Mouse (Mus musculus): ENCODE measurements around the gene Zfhx3. TPM values are rescaled to one million over a fixed set of nuclear protein-coding genes. Genes with fewer than 3 reads are reported as not detected.

Gene Zfhx3
- total and polyA plus RNA-seq, 2 experiments: 1.3 to 1.5 TPM

- WGBS: 89% methylated on average over 2 of the region's 2 CpGs
- Histone ChIP-seq H3K27ac (replicated peaks; ENCODE audit: insufficient read depth, low read depth, low read length) (no peak overlapping the region), H3K27me3 (ENCODE audit: control insufficient read depth, insufficient read depth, low read length) (no peaks in the 10 kb centered on the region), H3K4me1 (ENCODE audit: control insufficient read depth, insufficient read depth, low read length) (peaks cover 11% of the 10 kb centered on the region), H3K4me3 (ENCODE audit: insufficient read depth, low read depth, low read length) (no peak overlapping the region), H3K36me3 (ENCODE audit: control insufficient read depth, insufficient read depth, low read length) (no peaks in the 10 kb centered on the region), H3K9ac (ENCODE audit: low read depth, low read length) (no peak overlapping the region), H3K79me2 (ENCODE audit: control insufficient read depth, insufficient read depth, low read length) (no peaks in the 10 kb centered on the region)
- TF ChIP-seq CTCF (IDR thresholded peaks at IDR 0.05; ENCODE audit: low read depth, low read length) (no peak), POLR2A (IDR thresholded peaks at IDR 0.05; ENCODE audit: extremely low read depth, insufficient read depth, low read length) (no peak)
- no peak for DNase-seq (ENCODE audit: extremely low read depth, low read depth, low spot score)
Measured at GRCm38 (mm10) chr8:108909455-108909854, 967.0 kb downstream of the Zfhx3 start.

GRCm38 (mm10) chr8:108910843-108911242, 968.4 kb downstream of the Zfhx3 start:
- no peak for DNase-seq (ENCODE audit: extremely low read depth, low read depth, low spot score)
- 86% methylated on average over 12 of the region's 12 CpGs for WGBS
- TF ChIP-seq CTCF (IDR thresholded peaks at IDR 0.05; ENCODE audit: low read depth, low read length) (no peak), POLR2A (IDR thresholded peaks at IDR 0.05; ENCODE audit: extremely low read depth, insufficient read depth, low read length) (no peak)

GRCm38 (mm10) chr8:108911511-108911910, 969.1 kb downstream of the Zfhx3 start:
- TF ChIP-seq POLR2A (IDR thresholded peaks at IDR 0.05; ENCODE audit: extremely low read depth, insufficient read depth, low read length): no peak
- peak; percentile 99 for TF ChIP-seq CTCF (IDR thresholded peaks at IDR 0.05; ENCODE audit: low read depth, low read length)
- Histone ChIP-seq H3K4me3 (ENCODE audit: insufficient read depth, low read depth, low read length) (no peak overlapping the region), H3K79me2 (ENCODE audit: control insufficient read depth, insufficient read depth, low read length) (0 out of 2 replicates have a peak, but pooled peaks cover 2% of the 10 kb centered on the region), H3K36me3 (ENCODE audit: control insufficient read depth, insufficient read depth, low read length) (no peaks in the 10 kb centered on the region), H3K4me1 (ENCODE audit: control insufficient read depth, insufficient read depth, low read length) (peaks cover 16% of the 10 kb centered on the region), H3K27ac (replicated peaks; ENCODE audit: insufficient read depth, low read depth, low read length) (no peak overlapping the region), H3K9ac (ENCODE audit: low read depth, low read length) (no peak overlapping the region), H3K27me3 (ENCODE audit: control insufficient read depth, insufficient read depth, low read length) (no peaks in the 10 kb centered on the region)
- peak; percentile 51 for DNase-seq (ENCODE audit: extremely low read depth, low read depth, low spot score)
- 15% methylated on average over 6 of the region's 6 CpGs for WGBS

More at GRCm38 (mm10) chr8:108910843-108911242, 968.4 kb downstream of the Zfhx3 start:
- Histone ChIP-seq H3K27me3 (ENCODE audit: control insufficient read depth, insufficient read depth, low read length) (no peaks in the 10 kb centered on the region), H3K9ac (ENCODE audit: low read depth, low read length) (no peak overlapping the region), H3K4me3 (ENCODE audit: insufficient read depth, low read depth, low read length) (no peak overlapping the region), H3K4me1 (ENCODE audit: control insufficient read depth, insufficient read depth, low read length) (peaks cover 14% of the 10 kb centered on the region), H3K79me2 (ENCODE audit: control insufficient read depth, insufficient read depth, low read length) (no peaks in the 10 kb centered on the region), H3K27ac (replicated peaks; ENCODE audit: insufficient read depth, low read depth, low read length) (no peak overlapping the region), H3K36me3 (ENCODE audit: control insufficient read depth, insufficient read depth, low read length) (no peaks in the 10 kb centered on the region)

GRCm38 (mm10) chr8:108912998-108913397, 970.6 kb downstream of the Zfhx3 start:
- H3K27ac ChIP-seq (replicated peaks; ENCODE audit: insufficient read depth, low read depth, low read length): no peak overlapping the region; the same call in 1 of the 2 replicates
- DNase-seq (ENCODE audit: extremely low read depth, low read depth, low spot score): peak; percentile 80
- WGBS: 48% methylated on average over 7 of the region's 7 CpGs
- H3K36me3 ChIP-seq (ENCODE audit: control insufficient read depth, insufficient read depth, low read length): no peaks in the 10 kb centered on the region
- no peak overlapping the region for H3K4me3 ChIP-seq (ENCODE audit: insufficient read depth, low read depth, low read length)
- TF ChIP-seq POLR2A (IDR thresholded peaks at IDR 0.05; ENCODE audit: extremely low read depth, insufficient read depth, low read length) (no peak), CTCF (IDR thresholded peaks at IDR 0.05; ENCODE audit: low read depth, low read length) (no peak)
- no peaks in the 10 kb centered on the region for H3K27me3 ChIP-seq (ENCODE audit: control insufficient read depth, insufficient read depth, low read length)
- H3K9ac ChIP-seq (ENCODE audit: low read depth, low read length): no peak overlapping the region
- H3K4me1 ChIP-seq (ENCODE audit: control insufficient read depth, insufficient read depth, low read length): peaks cover 16% of the 10 kb centered on the region
- peaks cover 2% of the 10 kb centered on the region; the same call in 1 of the 2 replicates for H3K79me2 ChIP-seq (ENCODE audit: control insufficient read depth, insufficient read depth, low read length)

GRCm38 (mm10) chr8:108915425-108915824, 973.0 kb downstream of the Zfhx3 start:
- Histone ChIP-seq H3K9ac (ENCODE audit: low read depth, low read length) (no peak overlapping the region), H3K4me3 (ENCODE audit: insufficient read depth, low read depth, low read length) (no peak overlapping the region), H3K4me1 (ENCODE audit: control insufficient read depth, insufficient read depth, low read length) (peaks cover 16% of the 10 kb centered on the region), H3K79me2 (ENCODE audit: control insufficient read depth, insufficient read depth, low read length) (peaks cover 2% of the 10 kb centered on the region; the same call in 1 of the 2 replicates), H3K36me3 (ENCODE audit: control insufficient read depth, insufficient read depth, low read length) (no peaks in the 10 kb centered on the region), H3K27ac (replicated peaks; ENCODE audit: insufficient read depth, low read depth, low read length) (no peak overlapping the region; the same call in 1 of the 2 replicates), H3K27me3 (ENCODE audit: control insufficient read depth, insufficient read depth, low read length) (no peaks in the 10 kb centered on the region)
- TF ChIP-seq CTCF (IDR thresholded peaks at IDR 0.05; ENCODE audit: low read depth, low read length) (no peak), POLR2A (IDR thresholded peaks at IDR 0.05; ENCODE audit: extremely low read depth, insufficient read depth, low read length) (no peak)
- WGBS: 63% methylated on average over 6 of the region's 6 CpGs
- DNase-seq (ENCODE audit: extremely low read depth, low read depth, low spot score): no peak

- H3K27me3 ChIP-seq (ENCODE audit: control insufficient read depth, insufficient read depth, low read length): no peaks in the 10 kb centered on the region
- no peak overlapping the region for H3K4me3 ChIP-seq (ENCODE audit: insufficient read depth, low read depth, low read length)
- peaks cover 2% of the 10 kb centered on the region; the same call in 1 of the 2 replicates for H3K79me2 ChIP-seq (ENCODE audit: control insufficient read depth, insufficient read depth, low read length)
- no peak overlapping the region for H3K27ac ChIP-seq (replicated peaks; ENCODE audit: insufficient read depth, low read depth, low read length)
- DNase-seq (ENCODE audit: extremely low read depth, low read depth, low spot score): peak; percentile 66
- 40% methylated on average over 6 of the region's 6 CpGs for WGBS
- no peak overlapping the region; the same call in 1 of the 2 replicates for H3K9ac ChIP-seq (ENCODE audit: low read depth, low read length)
- H3K36me3 ChIP-seq (ENCODE audit: control insufficient read depth, insufficient read depth, low read length): no peaks in the 10 kb centered on the region
- no peak for TF ChIP-seq CTCF (IDR thresholded peaks at IDR 0.05; ENCODE audit: low read depth, low read length)
- no peak for TF ChIP-seq POLR2A (IDR thresholded peaks at IDR 0.05; ENCODE audit: extremely low read depth, insufficient read depth, low read length)
- H3K4me1 ChIP-seq (ENCODE audit: control insufficient read depth, insufficient read depth, low read length): peaks cover 16% of the 10 kb centered on the region
Measured at GRCm38 (mm10) chr8:108915876-108916275, 973.4 kb downstream of the Zfhx3 start.
